Mouse (Mus musculus) midbrain, embryonic 11.5 days (tissue): ENCODE measurements at regions not wholly inside any gene's neighbourhood (a gene's known extent, or its start where the extent isn't known, plus 50 kb on each side); places are given as distances from the start of the nearest gene placed in this dataset.

ENCODE experiments used
- ATAC-seq: fragments of 200-750 bp; cut with Nextera tagmentation; 2 replicates; pipeline ENCODE4 v1.8.0; 2017; ENCODE audit warnings: moderate TSS enrichment, moderate library complexity; ENCODE audit not compliant: low FRiP score
- DNase-seq: peaks from one replicate; pipeline ENCODE4 v3.0.0; 2015; ENCODE audit warnings: low spot score; ENCODE audit errors: missing footprints
- H3K27ac ChIP-seq: fragments of 300-500 bp; sonication (generic); 2 replicates; pipeline ENCODE4 v1.5.1; 2014; ENCODE audit warnings: low read depth, low read length
- H3K27me3 ChIP-seq: fragments of 300-500 bp; sonication (generic); 2 replicates; pipeline ENCODE4 v1.6.1; 2014; ENCODE audit warnings: mild to moderate bottlenecking, low read length, moderate library complexity, mixed read lengths; ENCODE audit not compliant: control insufficient read depth, insufficient read depth
- H3K36me3 ChIP-seq: fragments of 300-500 bp; sonication (generic); 2 replicates; pipeline ENCODE4 v1.6.1; 2014; ENCODE audit warnings: mild to moderate bottlenecking, low read length, moderate library complexity, mixed read lengths; ENCODE audit not compliant: control insufficient read depth, insufficient read depth
- H3K4me1 ChIP-seq: fragments of 300-500 bp; sonication (generic); 2 replicates; pipeline ENCODE4 v1.6.1; 2014; ENCODE audit warnings: low read length; ENCODE audit not compliant: control insufficient read depth, insufficient read depth
- H3K4me2 ChIP-seq: fragments of 300-500 bp; sonication (generic); 2 replicates; pipeline ENCODE4 v1.6.1; 2014; ENCODE audit warnings: mild to moderate bottlenecking, moderate library complexity
- H3K4me3 ChIP-seq: fragments of 300-500 bp; sonication (generic); 2 replicates; pipeline ENCODE4 v1.5.1; 2014; ENCODE audit warnings: low read depth, low read length
- H3K9ac ChIP-seq: fragments of 300-500 bp; sonication (generic); 2 replicates; pipeline ENCODE4 v1.6.1; 2014; ENCODE audit warnings: low read length
- H3K9me3 ChIP-seq: fragments of 300-500 bp; sonication (generic); 2 replicates; pipeline ENCODE4 v1.6.1; 2016; ENCODE audit warnings: low read length; ENCODE audit not compliant: control insufficient read depth
- WGBS: fragments of 180-500 bp; shearing (Covaris S2); extraction: QIAGEN DNeasy Blood & Tissue Kit; methylation state at CpG from one replicate; pipeline ENCODE4 v1.1.7; 2014; 5-methylcytosine and 5-hydroxymethylcytosine counted together

DNA sequence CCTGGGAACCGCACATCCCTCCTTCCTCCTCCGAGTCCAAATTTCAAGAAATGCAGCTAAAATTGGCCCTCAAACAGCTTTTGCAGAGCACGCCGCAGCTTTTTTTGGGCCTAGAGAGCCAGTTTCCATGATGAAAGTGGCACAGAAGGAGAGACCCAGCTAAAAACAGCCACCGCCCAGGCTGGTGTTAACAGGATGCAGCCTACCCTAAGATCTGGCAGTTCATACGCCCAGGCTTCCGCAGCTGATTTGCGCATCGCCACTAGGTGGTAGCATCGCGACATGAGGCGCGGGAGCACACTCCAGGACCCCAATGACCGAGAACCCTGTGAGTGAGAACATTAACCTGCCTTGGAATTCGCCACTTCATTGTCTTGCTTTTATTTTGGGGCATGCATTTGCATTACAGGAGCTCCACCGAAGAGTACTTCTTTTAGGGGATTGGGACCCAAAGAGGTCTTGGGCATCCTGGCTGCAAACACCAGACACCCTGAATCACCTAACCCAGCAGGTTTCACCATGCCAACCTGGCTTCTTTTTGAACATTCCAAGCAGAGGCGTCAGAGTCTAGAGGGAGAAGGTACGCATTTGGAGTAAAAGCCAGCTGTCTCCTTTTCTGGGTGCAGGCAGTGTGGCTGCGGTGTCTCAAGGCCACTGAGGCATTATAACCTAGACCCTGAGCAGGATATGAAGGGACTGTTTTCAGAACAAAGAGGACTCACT is 179.6 kb downstream of the 1810013L24Rik start:
- no peak overlapping the region for H3K4me3 ChIP-seq
- 19% methylated on average over 19 of the region's 19 CpGs for WGBS
- H3K27ac ChIP-seq: no peak overlapping the region
- H3K27me3 ChIP-seq: no peaks in the 10 kb centered on the region
- ATAC-seq (peak; percentile 87), DNase-seq (peak; percentile 98)
- H3K9ac ChIP-seq: no peak overlapping the region
- H3K4me2 ChIP-seq: no peak overlapping the region
- H3K4me1 ChIP-seq: no peaks in the 10 kb centered on the region
- H3K36me3 ChIP-seq: no peaks in the 10 kb centered on the region
- no peaks in the 10 kb centered on the region for H3K9me3 ChIP-seq

DNA sequence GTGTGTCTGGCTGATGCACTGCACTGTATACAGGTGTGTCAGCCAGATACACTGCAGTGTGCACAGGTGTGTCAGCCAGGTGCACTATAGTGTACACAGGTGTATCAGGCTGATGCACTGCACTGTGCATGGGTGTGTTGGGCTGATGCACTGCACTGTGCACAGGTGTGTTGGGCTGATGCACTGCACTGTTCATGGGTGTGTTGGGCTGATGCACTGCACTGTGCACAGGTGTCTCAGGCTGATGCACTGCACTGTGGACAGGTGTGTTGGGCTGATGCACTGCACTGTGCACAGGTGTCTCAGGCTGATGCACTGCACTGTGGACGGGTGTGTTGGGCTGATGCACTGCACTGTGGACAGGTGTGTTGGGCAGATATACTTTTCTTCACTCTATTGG is 181.2 kb downstream of the 1810013L24Rik start:
- H3K27ac ChIP-seq: no peak overlapping the region
- no peaks in the 10 kb centered on the region for H3K27me3 ChIP-seq
- no peak overlapping the region for H3K4me3 ChIP-seq
- H3K4me1 ChIP-seq: no peaks in the 10 kb centered on the region
- no peak overlapping the region for H3K9ac ChIP-seq
- 76% methylated on average over 1 of the region's 1 CpGs for WGBS
- ATAC-seq (no peak), DNase-seq (no peak)
- H3K9me3 ChIP-seq: no peaks in the 10 kb centered on the region
- no peak overlapping the region for H3K4me2 ChIP-seq
- H3K36me3 ChIP-seq: no peaks in the 10 kb centered on the region

DNA sequence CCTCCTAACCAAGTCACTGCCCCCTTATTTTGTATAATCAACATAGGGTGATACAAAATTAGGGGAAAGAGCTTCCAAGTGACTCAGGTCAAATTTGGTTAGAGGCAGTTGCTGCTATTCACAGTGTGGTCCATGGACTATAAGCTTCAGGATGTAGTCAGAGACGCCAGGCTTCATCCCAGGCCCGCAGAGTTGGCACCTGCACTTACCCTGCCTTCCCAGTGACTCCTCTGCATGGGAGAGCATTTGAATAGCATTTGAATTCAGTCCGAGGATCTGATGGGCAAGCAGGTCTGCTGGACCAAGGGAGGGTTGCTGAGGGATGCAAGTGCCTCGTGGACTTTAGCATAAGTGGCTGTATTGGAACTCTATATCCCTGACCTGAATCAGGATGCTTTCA is 181.8 kb downstream of the 1810013L24Rik start:
- ATAC-seq: no peak
- WGBS: 60% methylated on average over 4 of the region's 4 CpGs
- Histone ChIP-seq H3K9me3 (no peaks in the 10 kb centered on the region), H3K36me3 (no peaks in the 10 kb centered on the region), H3K27ac (no peak overlapping the region), H3K27me3 (no peaks in the 10 kb centered on the region), H3K4me2 (no peak overlapping the region), H3K9ac (no peak overlapping the region), H3K4me1 (no peaks in the 10 kb centered on the region), H3K4me3 (no peak overlapping the region)
- DNase-seq: no peak

DNA sequence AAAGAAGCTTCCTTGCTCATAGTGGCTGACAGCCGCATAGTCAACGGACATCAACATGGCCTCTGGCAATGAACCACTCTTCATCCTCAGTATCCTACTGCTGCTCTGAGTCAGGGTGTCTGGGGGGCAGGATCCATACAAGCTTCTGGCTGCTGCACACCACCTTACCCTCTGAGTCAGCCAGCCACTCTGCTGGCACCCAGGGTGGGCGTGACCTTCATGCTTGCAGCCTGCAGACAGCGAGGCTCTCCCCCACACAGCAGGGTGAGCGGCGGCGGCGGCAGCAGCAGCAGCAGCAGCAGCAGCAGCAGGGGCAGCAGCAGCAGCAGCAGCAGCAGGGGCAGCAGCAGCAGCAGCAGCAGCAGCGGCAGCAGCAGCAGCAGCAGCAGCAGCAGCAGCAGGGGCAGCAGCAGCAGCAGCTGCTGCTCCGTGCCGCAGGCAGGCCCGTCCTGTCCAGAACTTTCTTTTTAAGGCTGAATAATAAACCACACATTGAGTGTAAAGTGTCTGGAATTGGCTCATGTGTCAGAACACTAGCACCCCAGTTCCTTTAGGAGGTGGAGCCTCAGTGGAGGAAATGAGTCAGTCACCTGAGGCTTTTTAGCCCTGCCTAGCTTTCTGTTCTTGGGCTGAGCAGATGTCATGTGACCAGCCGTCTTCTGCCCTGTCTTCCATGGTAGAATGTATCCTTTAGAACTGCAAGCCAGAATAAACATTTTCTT is 186.3 kb downstream of the 1810013L24Rik start:
- no peak for ATAC-seq
- 75% methylated on average over 13 of the region's 13 CpGs for WGBS

DNA sequence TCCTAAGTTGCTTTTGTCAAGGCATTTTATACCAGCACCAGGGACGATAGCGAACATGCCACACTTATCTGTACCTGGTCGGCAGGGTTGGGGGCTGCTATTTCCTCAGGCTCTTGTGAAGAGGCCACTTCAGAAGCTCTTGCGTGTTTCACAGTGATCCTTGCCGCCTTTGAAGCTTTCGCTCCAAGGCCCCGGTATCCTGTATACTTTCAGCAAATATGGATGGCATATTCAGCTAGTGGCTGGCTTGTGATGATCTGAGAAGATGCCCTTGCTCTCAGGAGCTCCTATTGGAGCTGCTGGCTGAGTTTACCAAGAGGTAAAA is 186.8 kb downstream of the 1810013L24Rik start:
- DNase-seq: no peak
- Histone ChIP-seq H3K27me3 (no peaks in the 10 kb centered on the region), H3K36me3 (no peaks in the 10 kb centered on the region), H3K27ac (no peak overlapping the region), H3K4me1 (no peaks in the 10 kb centered on the region), H3K4me3 (no peak overlapping the region), H3K9me3 (no peaks in the 10 kb centered on the region), H3K9ac (no peak overlapping the region), H3K4me2 (no peak overlapping the region)
- ATAC-seq: no peak
- WGBS: 94% methylated on average over 7 of the region's 7 CpGs

More for the DNA sequence above, 186.3 kb downstream of the 1810013L24Rik start:
- no peak for DNase-seq
- Histone ChIP-seq H3K27ac (no peak overlapping the region), H3K4me2 (no peak overlapping the region), H3K4me3 (no peak overlapping the region), H3K9ac (no peak overlapping the region), H3K9me3 (no peaks in the 10 kb centered on the region), H3K36me3 (no peaks in the 10 kb centered on the region), H3K27me3 (no peaks in the 10 kb centered on the region), H3K4me1 (no peaks in the 10 kb centered on the region)

DNA sequence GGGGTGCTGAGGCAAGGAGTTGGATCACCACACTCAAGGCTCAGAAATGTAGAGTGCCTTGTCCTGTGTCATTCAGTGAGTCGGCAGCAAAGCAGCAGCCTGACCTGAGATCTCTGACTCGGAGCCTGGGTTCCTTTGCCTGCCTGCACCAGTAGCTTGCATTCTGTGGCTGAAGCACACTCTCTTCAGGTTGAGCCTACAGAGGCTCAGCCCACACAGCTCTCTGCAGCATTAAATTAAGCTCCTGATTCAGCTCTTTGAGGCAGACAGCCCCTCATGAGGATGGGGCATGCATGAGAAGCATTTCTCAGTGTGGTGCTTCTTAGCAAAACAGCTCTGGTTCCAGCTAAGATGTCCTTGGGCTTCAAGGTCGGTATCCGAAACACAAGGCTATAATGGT is 200.8 kb downstream of the 1810013L24Rik start:
- no peaks in the 10 kb centered on the region for H3K9me3 ChIP-seq
- no peak for ATAC-seq
- WGBS: 79% methylated on average over 4 of the region's 4 CpGs
- no peaks in the 10 kb centered on the region for H3K27me3 ChIP-seq
- H3K4me1 ChIP-seq: no peaks in the 10 kb centered on the region
- H3K4me3 ChIP-seq: no peak overlapping the region
- H3K27ac ChIP-seq: no peak overlapping the region
- no peak for DNase-seq
- no peaks in the 10 kb centered on the region for H3K36me3 ChIP-seq
- no peak overlapping the region for H3K4me2 ChIP-seq
- H3K9ac ChIP-seq: no peak overlapping the region

DNA sequence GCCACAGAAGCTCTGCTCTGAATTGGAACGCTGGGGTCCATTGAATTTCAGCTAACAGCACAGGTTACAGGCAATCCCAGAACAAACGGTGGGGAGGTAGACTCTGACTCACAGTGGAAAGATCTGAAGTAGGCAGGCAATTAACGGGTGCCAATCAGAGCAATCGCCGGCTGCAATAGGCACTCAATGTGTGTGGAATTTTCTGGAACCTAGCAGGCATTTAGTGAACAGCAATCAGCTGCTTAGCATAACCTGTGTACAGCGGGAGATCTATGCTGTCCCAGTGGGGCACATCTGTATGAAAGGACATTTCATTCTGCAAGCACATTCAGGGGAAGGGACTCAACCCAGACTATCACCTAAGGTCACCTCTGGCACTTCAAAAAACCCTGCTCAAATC is 213.4 kb downstream of the 1810013L24Rik start:
- no peak overlapping the region for H3K4me2 ChIP-seq
- no peak for ATAC-seq
- 86% methylated on average over 6 of the region's 6 CpGs for WGBS
- H3K4me3 ChIP-seq: no peak overlapping the region
- no peak overlapping the region for H3K9ac ChIP-seq
- DNase-seq: no peak
- H3K4me1 ChIP-seq: no peaks in the 10 kb centered on the region
- H3K9me3 ChIP-seq: no peaks in the 10 kb centered on the region
- no peaks in the 10 kb centered on the region for H3K27me3 ChIP-seq
- H3K36me3 ChIP-seq: no peaks in the 10 kb centered on the region
- no peak overlapping the region for H3K27ac ChIP-seq

DNA sequence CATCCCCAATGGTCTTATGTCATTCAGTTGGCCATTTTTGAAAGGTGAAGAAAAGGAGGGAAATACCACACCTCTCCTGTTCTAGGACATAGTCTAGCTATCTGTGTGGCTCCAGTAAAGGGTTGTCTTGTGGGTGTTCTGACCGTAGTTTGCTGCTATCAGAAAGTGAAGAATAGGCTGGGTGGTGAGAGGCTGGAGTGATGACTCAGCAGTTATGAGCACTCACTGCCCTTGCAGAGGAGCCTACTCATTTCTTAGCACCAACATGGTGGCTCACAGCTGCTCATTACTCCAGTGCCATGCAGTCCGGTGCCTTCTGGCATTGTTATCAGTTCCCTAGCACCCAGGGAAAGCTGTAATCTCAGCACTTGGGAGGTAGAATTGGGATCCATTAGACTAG is 217.0 kb downstream of the 1810013L24Rik start:
- DNase-seq: no peak

DNA sequence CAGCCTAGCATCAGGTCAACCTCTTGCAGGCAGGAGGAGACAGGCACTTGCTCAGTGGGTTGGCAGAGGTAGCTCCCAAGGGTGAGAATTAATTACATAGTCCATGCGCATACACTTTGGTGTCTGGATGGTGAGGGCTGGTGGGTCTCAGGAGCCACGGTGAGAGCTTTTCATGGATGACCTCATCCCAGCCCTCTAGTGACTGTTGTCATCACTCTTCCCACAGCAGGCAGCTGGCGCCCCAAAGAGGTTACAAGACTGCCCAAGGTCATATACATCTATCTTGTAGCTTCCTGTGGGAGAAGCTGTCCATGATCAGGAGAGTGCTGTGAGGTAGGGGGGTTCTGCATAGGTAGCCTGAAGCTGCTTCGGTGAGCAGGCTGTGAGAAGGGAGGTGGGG is 224.5 kb downstream of the 1810013L24Rik start:
- Histone ChIP-seq H3K27ac (no peak overlapping the region), H3K9ac (no peak overlapping the region), H3K4me2 (no peak overlapping the region), H3K27me3 (no peaks in the 10 kb centered on the region), H3K4me1 (no peaks in the 10 kb centered on the region), H3K36me3 (no peaks in the 10 kb centered on the region), H3K4me3 (no peak overlapping the region), H3K9me3 (no peaks in the 10 kb centered on the region)
- DNase-seq: no peak
- WGBS: 64% methylated on average over 4 of the region's 4 CpGs
- no peak for ATAC-seq

More for the DNA sequence above, 217.0 kb downstream of the 1810013L24Rik start:
- Histone ChIP-seq H3K4me2 (no peak overlapping the region), H3K4me1 (no peaks in the 10 kb centered on the region), H3K27ac (no peak overlapping the region), H3K36me3 (no peaks in the 10 kb centered on the region), H3K27me3 (no peaks in the 10 kb centered on the region), H3K4me3 (no peak overlapping the region), H3K9ac (no peak overlapping the region), H3K9me3 (no peaks in the 10 kb centered on the region)
- ATAC-seq: no peak
- 88% methylated on average over 2 of the region's 2 CpGs for WGBS
